Mouse (Mus musculus) G1E-ER4 (cell line): Measurements from ENCODE around the gene Fmc1. TPM values are rescaled to one million over a fixed set of nuclear protein-coding genes. Genes with fewer than 3 reads are reported as not detected.

Experiments used
- GATA1 ChIP-seq: IDR thresholded peaks from one replicate; pipeline ENCODE4 v1.8.0; 2012; ENCODE audit warnings: low read length, inconsistent platforms
- polyA plus RNA-seq: library from polyadenylated mRNA; stranded (reverse); fragments of >175 nt; gene quantifications from 2 replicates; pipeline ENCODE4 v1.2.3, GENCODE M21; 2012

The Fmc1 gene
- polyA plus RNA-seq, 1 experiment = 262 TPM

- no peak for TF ChIP-seq GATA1
Measured at GRCm38 (mm10) chr6:38551062-38551988, 18.0 kb downstream of the Fmc1 start, which contains the start of gene Luc7l2. Gene Luc7l2 (plus strand): TSS chr6:38551334.

- TF ChIP-seq GATA1 = no peak
Measured at GRCm38 (mm10) chr6:38551989-38552635, 18.8 kb downstream of the Fmc1 start.

GRCm38 (mm10) chr6:38552636-38553000 is 19.3 kb downstream of the Fmc1 start:
- TF ChIP-seq GATA1 = no peak

- TF ChIP-seq GATA1 = no peak
Measured at GRCm38 (mm10) chr6:38576096-38576495, 42.8 kb downstream of the Fmc1 start.

- no peak for TF ChIP-seq GATA1
Measured at GRCm38 (mm10) chr6:38580112-38580857, 47.0 kb downstream of the Fmc1 start.

GRCm38 (mm10) chr6:38581711-38582110 is 48.4 kb downstream of the Fmc1 start:
- TF ChIP-seq GATA1 = no peak

Other genes starting within 250 kb of the Fmc1 start
- gene Zc3hav1l, start 234.2 kb upstream of the Fmc1 start, polyA plus RNA-seq = 5.4 and 5.8 TPM in 2 replicates
- 40.9 and 47.7 TPM in 2 replicates for gene Zc3hav1, start 178.9 kb upstream of the Fmc1 start, polyA plus RNA-seq
- gene Ttc26, start 152.0 kb upstream of the Fmc1 start, polyA plus RNA-seq = 0.06 and 0.51 TPM in 2 replicates
- 4.0 and 5.6 TPM in 2 replicates for gene Ubn2, start 99.6 kb upstream of the Fmc1 start, polyA plus RNA-seq
- 80.4 and 109 TPM in 2 replicates for gene Luc7l2, start 17.8 kb downstream of the Fmc1 start, polyA plus RNA-seq
- not detected in 2 replicates for gene Klrg2, start 103.7 kb downstream of the Fmc1 start, polyA plus RNA-seq
- 0.24 and 0.27 TPM in 2 replicates for gene Clec2l, start 129.6 kb downstream of the Fmc1 start, polyA plus RNA-seq